Mouse (Mus musculus): ENCODE data around the gene Best3.

Best3 gene

GRCm38 (mm10) chr10:117004695-117005094 lies 18.6 kb downstream of the Best3 start:
- H3K4me3 ChIP-seq (replicated peaks; ENCODE audit: low read length): no peak overlapping the region; the same call in 1 of the 2 replicates
- H3K9me3 ChIP-seq (ENCODE audit: low read length): peaks cover 6% of the 10 kb centered on the region
- H3K36me3 ChIP-seq (ENCODE audit: insufficient read depth, low read length): no peaks in the 10 kb centered on the region
- H3K4me1 ChIP-seq (replicated peaks; ENCODE audit: low read depth, low read length): peaks cover 22% of the 10 kb centered on the region
- no peak for TF ChIP-seq POU5F1 (IDR thresholded peaks at IDR 0.05; ENCODE audit: borderline replicate concordance, low read length)
- H3K27me3 ChIP-seq (ENCODE audit: insufficient read depth, low read length): peaks cover 14% of the 10 kb centered on the region

DNA sequence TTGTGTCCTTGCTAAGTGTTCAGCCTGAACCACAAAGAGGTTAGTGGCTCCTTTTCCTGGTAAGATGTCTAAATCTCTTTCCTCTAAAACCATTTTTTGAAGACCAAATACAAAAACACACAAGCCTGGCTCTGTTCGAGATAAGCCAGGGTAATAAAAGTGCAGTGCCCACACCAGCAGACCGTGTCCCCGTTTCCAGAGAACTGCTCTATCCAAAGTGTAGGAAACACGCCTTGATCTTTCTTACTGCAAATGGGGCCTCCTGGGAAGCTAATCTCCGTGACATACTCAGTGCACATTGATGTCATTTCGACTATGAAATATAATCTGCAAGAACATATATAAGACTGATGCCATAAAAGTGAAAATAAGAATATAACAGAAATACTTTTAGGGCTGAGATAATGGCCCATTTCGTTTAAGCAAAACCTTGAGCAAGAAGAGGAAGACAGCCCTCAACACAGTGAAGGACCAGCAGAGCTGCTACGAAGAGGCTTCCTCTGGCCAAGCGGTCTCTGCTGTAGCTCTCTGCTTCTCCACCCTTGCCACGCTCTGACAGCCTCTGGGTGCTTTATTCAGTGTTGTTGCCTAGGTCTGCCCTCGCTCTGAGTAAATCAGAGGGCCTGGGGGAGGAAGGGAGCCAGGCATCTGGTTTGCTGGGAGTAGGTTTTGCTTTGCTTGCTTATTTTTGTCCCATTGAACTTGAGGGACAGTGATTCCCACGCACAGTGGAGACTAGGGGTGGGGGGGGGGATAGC lies 19.8 kb downstream of the Best3 start:
- Histone ChIP-seq H3K27me3 (ENCODE audit: insufficient read depth, low read length) (peaks cover 14% of the 10 kb centered on the region), H3K9me3 (ENCODE audit: low read length) (peaks cover 8% of the 10 kb centered on the region), H3K4me1 (replicated peaks; ENCODE audit: low read depth, low read length) (peaks cover 22% of the 10 kb centered on the region), H3K4me3 (replicated peaks; ENCODE audit: low read length) (no peak overlapping the region), H3K36me3 (ENCODE audit: insufficient read depth, low read length) (no peaks in the 10 kb centered on the region)
- TF ChIP-seq NANOG (IDR thresholded peaks at IDR 0.05; ENCODE audit: borderline replicate concordance, low read length) (no peak), CTCF (conservative IDR thresholded peaks at IDR 0.05; ENCODE audit: low read length) (no peak), POU5F1 (IDR thresholded peaks at IDR 0.05; ENCODE audit: borderline replicate concordance, low read length) (no peak)

GRCm38 (mm10) chr10:117009691-117010090 lies 23.6 kb downstream of the Best3 start:
- Histone ChIP-seq H3K9me3 (ENCODE audit: low read length) (peaks cover 10% of the 10 kb centered on the region), H3K4me1 (replicated peaks; ENCODE audit: low read depth, low read length) (peaks cover 13% of the 10 kb centered on the region), H3K4me3 (replicated peaks; ENCODE audit: low read length) (no peak overlapping the region), H3K27me3 (ENCODE audit: insufficient read depth, low read length) (peaks cover 11% of the 10 kb centered on the region), H3K36me3 (ENCODE audit: insufficient read depth, low read length) (no peaks in the 10 kb centered on the region)
- TF ChIP-seq CTCF (conservative IDR thresholded peaks at IDR 0.05; ENCODE audit: low read length) (no peak), NANOG (IDR thresholded peaks at IDR 0.05; ENCODE audit: borderline replicate concordance, low read length) (no peak)

DNA sequence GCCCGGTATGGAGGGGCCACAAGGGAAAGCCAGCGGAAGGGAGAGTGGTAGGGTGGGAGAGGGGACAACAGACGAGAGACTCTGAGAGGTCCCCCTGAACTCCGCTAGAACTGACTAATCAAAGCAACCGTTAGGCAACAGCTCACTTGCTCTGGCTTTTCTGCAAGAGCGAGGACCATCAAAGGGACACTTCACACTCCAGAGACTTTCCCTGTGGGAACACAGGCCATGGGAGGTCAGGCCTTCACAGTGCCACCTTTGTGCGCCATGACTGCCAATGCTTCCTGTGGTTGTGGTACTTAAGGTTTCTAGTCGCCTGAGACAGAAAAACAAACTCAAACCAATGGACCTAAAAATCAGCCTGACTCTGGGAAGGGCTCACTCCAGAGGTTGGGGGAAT lies 24.9 kb downstream of the Best3 start:
- peaks cover 20% of the 10 kb centered on the region for H3K9me3 ChIP-seq (ENCODE audit: low read length)
- H3K4me1 ChIP-seq (replicated peaks; ENCODE audit: low read depth, low read length): peaks cover 13% of the 10 kb centered on the region
- H3K36me3 ChIP-seq (ENCODE audit: insufficient read depth, low read length): no peaks in the 10 kb centered on the region
- H3K27me3 ChIP-seq (ENCODE audit: insufficient read depth, low read length): peaks cover 9% of the 10 kb centered on the region
- H3K4me3 ChIP-seq (replicated peaks; ENCODE audit: low read length): no peak overlapping the region
- TF ChIP-seq POU5F1 (IDR thresholded peaks at IDR 0.05; ENCODE audit: borderline replicate concordance, low read length): no peak
- TF ChIP-seq NANOG (IDR thresholded peaks at IDR 0.05; ENCODE audit: borderline replicate concordance, low read length): no peak
- TF ChIP-seq CTCF (conservative IDR thresholded peaks at IDR 0.05; ENCODE audit: low read length): no peak

- Histone ChIP-seq H3K9me3 (ENCODE audit: low read length) (peaks cover 20% of the 10 kb centered on the region), H3K4me1 (replicated peaks; ENCODE audit: low read depth, low read length) (peaks cover 7% of the 10 kb centered on the region), H3K27me3 (ENCODE audit: insufficient read depth, low read length) (no peaks in the 10 kb centered on the region), H3K36me3 (ENCODE audit: insufficient read depth, low read length) (no peaks in the 10 kb centered on the region), H3K4me3 (replicated peaks; ENCODE audit: low read length) (no peak overlapping the region)
- TF ChIP-seq NANOG (IDR thresholded peaks at IDR 0.05; ENCODE audit: borderline replicate concordance, low read length) (no peak), CTCF (conservative IDR thresholded peaks at IDR 0.05; ENCODE audit: low read length) (no peak), POU5F1 (IDR thresholded peaks at IDR 0.05; ENCODE audit: borderline replicate concordance, low read length) (no peak)
These were observed 27.7 kb downstream of the Best3 start for GRCm38 (mm10) chr10:117013689-117014390.

DNA sequence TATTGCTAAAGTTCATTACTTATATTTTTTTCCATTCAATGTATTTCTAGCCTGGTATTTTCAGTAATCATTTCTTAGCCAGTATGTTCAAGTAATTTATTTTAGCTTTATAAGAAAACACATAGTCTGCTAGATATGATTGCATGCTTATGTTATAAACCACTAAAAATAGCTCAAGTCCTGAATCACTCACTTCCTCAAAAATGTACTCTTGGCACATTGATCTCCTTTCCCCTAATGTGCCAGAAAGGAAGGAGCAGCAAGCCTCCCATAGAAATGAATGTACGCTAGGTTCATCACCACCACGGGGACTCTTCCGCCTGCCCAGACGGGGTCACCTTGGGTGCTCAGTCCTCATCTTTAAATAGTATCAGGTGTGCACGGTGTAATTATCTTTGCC lies 28.5 kb downstream of the Best3 start:
- TF ChIP-seq POU5F1 (IDR thresholded peaks at IDR 0.05; ENCODE audit: borderline replicate concordance, low read length) (no peak), NANOG (IDR thresholded peaks at IDR 0.05; ENCODE audit: borderline replicate concordance, low read length) (no peak), CTCF (conservative IDR thresholded peaks at IDR 0.05; ENCODE audit: low read length) (no peak)
- peaks cover 15% of the 10 kb centered on the region for H3K9me3 ChIP-seq (ENCODE audit: low read length)
- H3K4me1 ChIP-seq (replicated peaks; ENCODE audit: low read depth, low read length): peaks cover 6% of the 10 kb centered on the region; the same call in 1 of the 2 replicates
- no peak overlapping the region for H3K4me3 ChIP-seq (replicated peaks; ENCODE audit: low read length)
- H3K27me3 ChIP-seq (ENCODE audit: insufficient read depth, low read length): no peaks in the 10 kb centered on the region
- no peaks in the 10 kb centered on the region for H3K36me3 ChIP-seq (ENCODE audit: insufficient read depth, low read length)

GRCm38 (mm10) chr10:117018281-117018840 lies 32.2 kb downstream of the Best3 start:
- H3K4me1 ChIP-seq (replicated peaks; ENCODE audit: low read depth, low read length): peaks cover 12% of the 10 kb centered on the region; the same call in 1 of the 2 replicates
- H3K27me3 ChIP-seq (ENCODE audit: insufficient read depth, low read length): peaks cover 22% of the 10 kb centered on the region
- TF ChIP-seq POU5F1 (IDR thresholded peaks at IDR 0.05; ENCODE audit: borderline replicate concordance, low read length) (no peak), CTCF (conservative IDR thresholded peaks at IDR 0.05; ENCODE audit: low read length) (no peak), NANOG (IDR thresholded peaks at IDR 0.05; ENCODE audit: borderline replicate concordance, low read length) (no peak)

GRCm38 (mm10) chr10:117021020-117021754 lies 35.1 kb downstream of the Best3 start:
- H3K4me1 ChIP-seq (replicated peaks; ENCODE audit: low read depth, low read length): peaks cover 21% of the 10 kb centered on the region
- TF ChIP-seq NANOG (IDR thresholded peaks at IDR 0.05; ENCODE audit: borderline replicate concordance, low read length): no peak
- no peak for TF ChIP-seq POU5F1 (IDR thresholded peaks at IDR 0.05; ENCODE audit: borderline replicate concordance, low read length)
- no peak for TF ChIP-seq CTCF (conservative IDR thresholded peaks at IDR 0.05; ENCODE audit: low read length)
- no peaks in the 10 kb centered on the region for H3K9me3 ChIP-seq (ENCODE audit: low read length)
- H3K27me3 ChIP-seq (ENCODE audit: insufficient read depth, low read length): peaks cover 49% of the 10 kb centered on the region
- no peak overlapping the region for H3K4me3 ChIP-seq (replicated peaks; ENCODE audit: low read length)
- H3K36me3 ChIP-seq (ENCODE audit: insufficient read depth, low read length): no peaks in the 10 kb centered on the region

More at GRCm38 (mm10) chr10:117018281-117018840, 32.2 kb downstream of the Best3 start:
- Histone ChIP-seq H3K9me3 (ENCODE audit: low read length) (peaks cover 11% of the 10 kb centered on the region), H3K4me3 (replicated peaks; ENCODE audit: low read length) (no peak overlapping the region), H3K36me3 (ENCODE audit: insufficient read depth, low read length) (no peaks in the 10 kb centered on the region)

All from E14TG2a.4 (cell line).